Mouse (Mus musculus) cortical plate, adult 2 months (tissue): ENCODE results near the gene Cd276.

Experiments used
- CTCF ChIP-seq: fragments of 200-500 bp; IDR thresholded peaks from 2 replicates; pipeline ENCODE4 v1.5.1; 2011; ENCODE audit warnings: mild to moderate bottlenecking, control low read depth, low read length; ENCODE audit not compliant: insufficient read depth; ENCODE audit errors: extremely low read depth
- POLR2A ChIP-seq: fragments of 200-500 bp; IDR thresholded peaks from 2 replicates; pipeline ENCODE4 v1.6.1; 2011; ENCODE audit warnings: mild to moderate bottlenecking, low read length, control low read depth; ENCODE audit not compliant: insufficient read depth; ENCODE audit errors: extremely low read depth

DNA sequence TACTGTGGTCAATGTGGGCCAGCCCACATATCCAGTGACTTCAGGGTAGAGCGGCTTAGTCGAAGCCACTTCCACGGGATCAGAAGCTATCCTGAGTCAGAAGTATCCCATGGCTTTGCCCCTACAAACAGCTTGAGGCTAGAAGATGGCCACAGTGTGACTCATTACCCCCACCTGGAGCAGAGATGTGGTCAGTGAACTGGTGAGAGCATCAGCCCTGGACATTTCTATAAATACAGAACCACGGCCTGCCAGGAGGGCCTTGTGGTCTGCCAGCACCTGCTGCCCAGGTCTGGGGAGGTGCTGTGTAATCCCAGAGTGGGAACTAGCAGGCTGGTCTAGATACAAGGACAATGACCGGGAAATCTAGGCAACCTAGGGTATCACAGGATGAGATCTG, 54.3 kb downstream of the Cd276 start:
- no peak for TF ChIP-seq POLR2A
- TF ChIP-seq CTCF, result no peak
